23 mouse cellular contexts compared by ENCODE assay signal in genomic region chr14:86056991-86057390, GRCm38 (mm10).
DNase-seq lines count a peak whose midpoint lies in the region; ATAC-seq and TF ChIP-seq lines count a peak whose summit lies in the region.
"Had no signal": no experiment of that assay in that cellular context is flagged by ENCODE, and none has a peak within 500 bp of the region (broad histone marks: within the 10 kb centered on the region; RNA-seq: fewer than 3 reads in every experiment).

No protein-coding gene starts in this region.

- peak overlapping the region; percentile 27; the same call in 1 of the 2 replicates for H3K27ac ChIP-seq in forebrain, embryonic 15.5 days (replicated peaks)
- H3K27ac ChIP-seq in forebrain, embryonic 12.5 days = no peak overlapping the region
- no peak overlapping the region for H3K27ac ChIP-seq in lung, embryonic 14.5 days (ENCODE audit: low read depth)
- H3K27ac ChIP-seq in intestine, embryonic 16.5 days (ENCODE audit: low read length) = no peak overlapping the region
- H3K27ac ChIP-seq: heart, embryonic 10.5 days; hindbrain, embryonic 15.5 days; liver, embryonic 14.5 days; midbrain, embryonic 13.5 days had no signal

- TF ChIP-seq POLR2A in lung, adult 2 months (IDR thresholded peaks at IDR 0.05; ENCODE audit: borderline replicate concordance, extremely low read depth, low read depth, low read length) = no peak
- TF ChIP-seq POLR2A in brain, embryonic 14.5 days (IDR thresholded peaks at IDR 0.05; ENCODE audit: borderline replicate concordance, extremely low read depth, insufficient read depth, insufficient read length, poor library complexity, severe bottlenecking) = no peak

- intact Hi-C loops in heart, postnatal 25 days (cut with DNase I) = no loop called here

- peak; percentile 90 for DNase-seq in lung, embryonic 14.5 days
- no peak for DNase-seq in lung, adult 2 months
- DNase-seq in brain, embryonic 14.5 days (ENCODE audit: low read depth) = peak; percentile 80
- DNase-seq in heart, postnatal 25 days (ENCODE audit: low spot score) = no peak
- DNase-seq: adrenal gland, postnatal 25 days; embryo, embryonic 11 days; gastrocnemius, postnatal 25 days; heart, postnatal 14 days; kidney, adult 2 months; kidney, postnatal 36 days; layer of hippocampus, postnatal 36 days; right cerebral cortex, postnatal 4 days; thymus, adult 18-20 months had no signal

- ATAC-seq in forebrain, embryonic 15.5 days (replicated peaks) = peak; percentile 66
- no peak for ATAC-seq in forebrain, embryonic 12.5 days (ENCODE audit: low FRiP score)
- peak; percentile 90 for ATAC-seq in lung, embryonic 14.5 days (ENCODE audit: insufficient read depth)
- 0 out of 2 replicates have a peak, but pooled peaks have one; percentile 23 for ATAC-seq in intestine, embryonic 16.5 days
- ATAC-seq: activated CD4-positive, CD25-positive, alpha-beta regulatory T cell, adult 4 months; midbrain, embryonic 13.5 days; Patski had no signal

- H3K27me3 ChIP-seq in forebrain, embryonic 15.5 days = no peaks in the 10 kb centered on the region
- no peaks in the 10 kb centered on the region for H3K27me3 ChIP-seq in forebrain, embryonic 12.5 days
- H3K27me3 ChIP-seq in lung, embryonic 14.5 days (ENCODE audit: insufficient read depth, low read length) = no peaks in the 10 kb centered on the region
- no peaks in the 10 kb centered on the region for H3K27me3 ChIP-seq in intestine, embryonic 16.5 days (replicated peaks; ENCODE audit: control insufficient read depth, insufficient read depth, low read length)
- H3K27me3 ChIP-seq: hindbrain, embryonic 15.5 days; midbrain, embryonic 13.5 days had no signal

- no peak overlapping the region for H3K9ac ChIP-seq in forebrain, embryonic 15.5 days (replicated peaks)
- no peak overlapping the region for H3K9ac ChIP-seq in forebrain, embryonic 12.5 days
- H3K9ac ChIP-seq in lung, embryonic 14.5 days = no peak overlapping the region
- no peak overlapping the region for H3K9ac ChIP-seq in intestine, embryonic 16.5 days (ENCODE audit: low read depth, low read length)
- H3K9ac ChIP-seq: hindbrain, embryonic 15.5 days; liver, embryonic 14.5 days; midbrain, embryonic 13.5 days had no signal

- H3K36me3 ChIP-seq in forebrain, embryonic 15.5 days = no peaks in the 10 kb centered on the region
- no peaks in the 10 kb centered on the region for H3K36me3 ChIP-seq in forebrain, embryonic 12.5 days (replicated peaks)
- no peaks in the 10 kb centered on the region for H3K36me3 ChIP-seq in lung, embryonic 14.5 days (ENCODE audit: insufficient read depth)
- H3K36me3 ChIP-seq in intestine, embryonic 16.5 days (ENCODE audit: control insufficient read depth, insufficient read depth, low read length) = no peaks in the 10 kb centered on the region
- H3K36me3 ChIP-seq: heart, embryonic 10.5 days; hindbrain, embryonic 15.5 days; midbrain, embryonic 13.5 days had no signal

- 52% methylated on average over 4 of the region's 4 CpGs for WGBS in forebrain, embryonic 15.5 days
- 80% methylated on average over 4 of the region's 4 CpGs for WGBS in forebrain, embryonic 12.5 days
- WGBS in lung, embryonic 14.5 days = 22% methylated on average over 4 of the region's 4 CpGs
- WGBS in lung, adult 2 months = 33% methylated on average over 4 of the region's 4 CpGs
- 40% methylated on average over 4 of the region's 4 CpGs for WGBS in intestine, embryonic 16.5 days

- no peak for TF ChIP-seq CTCF in lung, embryonic 14.5 days (IDR thresholded peaks at IDR 0.05; ENCODE audit: low read depth)
- no peak for TF ChIP-seq CTCF in lung, adult 2 months (IDR thresholded peaks at IDR 0.05; ENCODE audit: insufficient read depth, low read length)
- TF ChIP-seq CTCF in brain, embryonic 14.5 days (IDR thresholded peaks at IDR 0.05; ENCODE audit: borderline replicate concordance, extremely low read depth, insufficient read depth, insufficient read length) = no peak

- H3K9me3 ChIP-seq in forebrain, embryonic 15.5 days = no peaks in the 10 kb centered on the region
- H3K9me3 ChIP-seq in forebrain, embryonic 12.5 days = no peaks in the 10 kb centered on the region
- no peaks in the 10 kb centered on the region for H3K9me3 ChIP-seq in lung, embryonic 14.5 days (ENCODE audit: low read depth, low read length)
- H3K9me3 ChIP-seq in intestine, embryonic 16.5 days (ENCODE audit: control insufficient read depth, low read length) = no peaks in the 10 kb centered on the region
- H3K9me3 ChIP-seq: heart, embryonic 10.5 days; hindbrain, embryonic 15.5 days; midbrain, embryonic 13.5 days had no signal

- H3K4me2 ChIP-seq in forebrain, embryonic 15.5 days (replicated peaks) = no peak overlapping the region
- H3K4me2 ChIP-seq in forebrain, embryonic 12.5 days = no peak overlapping the region
- no peak overlapping the region for H3K4me2 ChIP-seq in lung, embryonic 14.5 days
- no peak overlapping the region for H3K4me2 ChIP-seq in intestine, embryonic 16.5 days (ENCODE audit: low read depth, low read length)
- H3K4me2 ChIP-seq: hindbrain, embryonic 15.5 days; midbrain, embryonic 13.5 days had no signal

- no peak overlapping the region for H3K4me3 ChIP-seq in forebrain, embryonic 15.5 days
- H3K4me3 ChIP-seq in forebrain, embryonic 12.5 days (replicated peaks) = no peak overlapping the region
- H3K4me3 ChIP-seq in lung, embryonic 14.5 days (ENCODE audit: low read depth, low read length) = no peak overlapping the region
- no peak overlapping the region for H3K4me3 ChIP-seq in lung, adult 2 months (replicated peaks; ENCODE audit: extremely low read depth, low read depth, low read length)
- H3K4me3 ChIP-seq in intestine, embryonic 16.5 days (ENCODE audit: low read length) = no peak overlapping the region
- H3K4me3 ChIP-seq: heart, embryonic 10.5 days; hindbrain, embryonic 15.5 days; midbrain, embryonic 13.5 days; myocyte had no signal

- H3K4me1 ChIP-seq in forebrain, embryonic 15.5 days = 0 out of 2 replicates have a peak, but pooled peaks cover 3% of the 10 kb centered on the region
- H3K4me1 ChIP-seq in forebrain, embryonic 12.5 days = no peaks in the 10 kb centered on the region
- no peaks in the 10 kb centered on the region for H3K4me1 ChIP-seq in lung, embryonic 14.5 days (ENCODE audit: insufficient read depth)
- no peaks in the 10 kb centered on the region for H3K4me1 ChIP-seq in lung, adult 2 months (ENCODE audit: control insufficient read depth, insufficient read depth, low read length)
- H3K4me1 ChIP-seq in intestine, embryonic 16.5 days (ENCODE audit: control insufficient read depth, insufficient read depth, low read length) = no peaks in the 10 kb centered on the region
- H3K4me1 ChIP-seq: heart, embryonic 10.5 days; hindbrain, embryonic 15.5 days; midbrain, embryonic 13.5 days had no signal

Comparison
In these comparisons a context has a peak if more than half of its experiments do, and no peak if none do; other contexts are left out.
1. DNase-seq: peak in lung, embryonic 14.5 days (single experiment) and brain, embryonic 14.5 days (single experiment); none in lung, adult 2 months (single experiment) and heart, postnatal 25 days (single experiment).